ENCODE assay signal across 15 mouse cellular contexts in genomic region chr3:3308996-3309395, GRCm38 (mm10).
DNase-seq lines count a peak whose midpoint lies in the region; ATAC-seq and TF ChIP-seq lines count a peak whose summit lies in the region.
"Had no signal": no experiment of that assay in that cellular context is flagged by ENCODE, and none has a peak within 500 bp of the region (broad histone marks: within the 10 kb centered on the region; RNA-seq: fewer than 3 reads in every experiment).

No protein-coding gene starts in this region.

- H3K9ac ChIP-seq in stomach, embryonic 14.5 days (replicated peaks; ENCODE audit: low read depth, low read length): no peak overlapping the region
- no peak overlapping the region for H3K9ac ChIP-seq in stomach, postnatal 0 days (ENCODE audit: low read length)
- H3K9ac ChIP-seq in limb, embryonic 14.5 days (ENCODE audit: low read depth, low read length, severe bottlenecking): no peak overlapping the region
- H3K9ac ChIP-seq: stomach, embryonic 15.5 days had no signal

- H3K4me3 ChIP-seq in heart, embryonic 10.5 days: peak overlapping the region; percentile 15; the same call in 1 of the 2 replicates
- no peak overlapping the region for H3K4me3 ChIP-seq in stomach, embryonic 14.5 days (ENCODE audit: low read depth, low read length)
- H3K4me3 ChIP-seq in stomach, postnatal 0 days (ENCODE audit: low read depth, low read length): no peak overlapping the region
- H3K4me3 ChIP-seq in limb, embryonic 14.5 days (replicated peaks; ENCODE audit: low read length): no peak overlapping the region
- H3K4me3 ChIP-seq: stomach, embryonic 15.5 days had no signal

- TF ChIP-seq CTCF in stomach, postnatal 0 days (IDR thresholded peaks at IDR 0.05; ENCODE audit: low read depth): no peak

- no peak for DNase-seq in heart, embryonic 10.5 days (ENCODE audit: low spot score)
- no peak for DNase-seq in heart, adult 18-20 months
- no peak for DNase-seq in stomach, postnatal 0 days (ENCODE audit: low spot score)
- DNase-seq in limb, embryonic 14.5 days (ENCODE audit: low spot score): no peak
- DNase-seq in adrenal gland, postnatal 4 days (ENCODE audit: low spot score in 2 of 2): no peak
- no peak for DNase-seq in cerebellum, postnatal 4 days (ENCODE audit: low spot score in 2 of 2)
- no peak for DNase-seq in frontal cortex, postnatal 36 days (ENCODE audit: low spot score in 2 of 2)
- DNase-seq: adrenal gland, postnatal 14 days; B cell, adult 2 months; cerebellum, adult 11-12 months; heart, postnatal 4 days; right cerebral cortex, postnatal 25 days had no signal

- H3K27me3 ChIP-seq in heart, embryonic 10.5 days (ENCODE audit: insufficient read depth, poor library complexity, severe bottlenecking): no peaks in the 10 kb centered on the region
- H3K27me3 ChIP-seq in stomach, embryonic 14.5 days (ENCODE audit: control insufficient read depth, insufficient read depth, low read length): no peaks in the 10 kb centered on the region
- no peaks in the 10 kb centered on the region for H3K27me3 ChIP-seq in stomach, postnatal 0 days (ENCODE audit: control insufficient read depth, insufficient read depth, low read length)
- no peaks in the 10 kb centered on the region for H3K27me3 ChIP-seq in limb, embryonic 14.5 days (ENCODE audit: control insufficient read depth, insufficient read depth, low read length)
- H3K27me3 ChIP-seq: stomach, embryonic 15.5 days had no signal

- H3K4me1 ChIP-seq in heart, embryonic 10.5 days: no peaks in the 10 kb centered on the region
- H3K4me1 ChIP-seq in stomach, embryonic 14.5 days (ENCODE audit: control insufficient read depth, insufficient read depth, low read length): no peaks in the 10 kb centered on the region
- H3K4me1 ChIP-seq in stomach, postnatal 0 days (replicated peaks; ENCODE audit: control insufficient read depth, insufficient read depth): no peaks in the 10 kb centered on the region
- H3K4me1 ChIP-seq in limb, embryonic 14.5 days (ENCODE audit: control insufficient read depth, insufficient read depth, low read length): no peaks in the 10 kb centered on the region
- H3K4me1 ChIP-seq: stomach, embryonic 15.5 days had no signal

- peak; percentile 23; the same call in 1 of the 2 replicates for ATAC-seq in stomach, embryonic 14.5 days (ENCODE audit: insufficient number of reproducible peaks, insufficient read depth, low FRiP score, low read depth)
- no peak for ATAC-seq in stomach, postnatal 0 days (ENCODE audit: low FRiP score, low TSS enrichment)
- ATAC-seq in limb, embryonic 14.5 days (ENCODE audit: low FRiP score, low read depth): no peak
- ATAC-seq: lung, postnatal 0 days had no signal

- TF ChIP-seq POLR2A in limb, embryonic 14.5 days (IDR thresholded peaks at IDR 0.05; ENCODE audit: borderline replicate concordance, extremely low read depth, insufficient read depth, insufficient read length): no peak

- H3K27ac ChIP-seq in heart, embryonic 10.5 days: no peak overlapping the region
- no peak overlapping the region for H3K27ac ChIP-seq in stomach, embryonic 14.5 days (ENCODE audit: low read length)
- H3K27ac ChIP-seq in stomach, postnatal 0 days (replicated peaks): no peak overlapping the region
- H3K27ac ChIP-seq in limb, embryonic 14.5 days (replicated peaks; ENCODE audit: low read depth, low read length): no peak overlapping the region
- H3K27ac ChIP-seq: stomach, embryonic 15.5 days had no signal

- H3K9me3 ChIP-seq in heart, embryonic 10.5 days: peaks cover 19% of the 10 kb centered on the region
- H3K9me3 ChIP-seq in stomach, embryonic 14.5 days (ENCODE audit: control insufficient read depth, low read depth, low read length): no peaks in the 10 kb centered on the region
- H3K9me3 ChIP-seq in stomach, postnatal 0 days (ENCODE audit: control insufficient read depth, low read length): no peaks in the 10 kb centered on the region
- H3K9me3 ChIP-seq in limb, embryonic 14.5 days (ENCODE audit: control insufficient read depth, low read length): no peaks in the 10 kb centered on the region
- H3K9me3 ChIP-seq: stomach, embryonic 15.5 days had no signal

- no peaks in the 10 kb centered on the region for H3K36me3 ChIP-seq in heart, embryonic 10.5 days
- no peaks in the 10 kb centered on the region for H3K36me3 ChIP-seq in stomach, embryonic 14.5 days (ENCODE audit: control insufficient read depth, insufficient read depth, low read length)
- H3K36me3 ChIP-seq in stomach, postnatal 0 days (ENCODE audit: control insufficient read depth, insufficient read depth, low read length): no peaks in the 10 kb centered on the region
- no peaks in the 10 kb centered on the region for H3K36me3 ChIP-seq in limb, embryonic 14.5 days (ENCODE audit: control insufficient read depth, insufficient read depth, low read length)
- H3K36me3 ChIP-seq: stomach, embryonic 15.5 days had no signal

- no peak for TF ChIP-seq EP300 in stomach, postnatal 0 days (optimal IDR thresholded peaks at IDR 0.05)

- WGBS in heart, embryonic 10.5 days: 50% methylated on average over 18 of the region's 18 CpGs
- WGBS in stomach, embryonic 14.5 days: 53% methylated on average over 18 of the region's 18 CpGs
- 70% methylated on average over 18 of the region's 18 CpGs for WGBS in stomach, postnatal 0 days
- WGBS in limb, embryonic 14.5 days: 69% methylated on average over 15 of the region's 18 CpGs

- H3K4me2 ChIP-seq in stomach, embryonic 14.5 days (replicated peaks; ENCODE audit: low read depth, low read length): no peak overlapping the region
- H3K4me2 ChIP-seq in stomach, postnatal 0 days (replicated peaks; ENCODE audit: low read depth): no peak overlapping the region
- peak overlapping the region; percentile 7; the same call in 1 of the 2 replicates for H3K4me2 ChIP-seq in limb, embryonic 14.5 days (replicated peaks; ENCODE audit: low read depth, low read length, severe bottlenecking)
- H3K4me2 ChIP-seq: stomach, embryonic 15.5 days had no signal
